Mouse (Mus musculus): Measurements from ENCODE around the gene Cysrt1. TPM values are rescaled to one million over a fixed set of nuclear protein-coding genes. Genes with fewer than 3 reads are reported as not detected.
"Not testable (repeated sequence)": the region's sequence is repeated elsewhere in the genome, so short reads cannot be mapped to it uniquely, and the experiment has no call there.

Cysrt1 gene
- polyA plus RNA-seq, 1 experiment, result not detected

- no peaks in the 10 kb centered on the region for H3K9me3 ChIP-seq (ENCODE audit: control insufficient read depth, low read length)
- peaks cover 2% of the 10 kb centered on the region for H3K36me3 ChIP-seq (ENCODE audit: control insufficient read depth)
- no peak for TF ChIP-seq TAL1 (IDR thresholded peaks at IDR 0.05; ENCODE audit: low read length)
- TF ChIP-seq GATA1 (IDR thresholded peaks at IDR 0.05; ENCODE audit: low read length), result no peak
- H3K4me3 ChIP-seq (replicated peaks), result peak overlapping the region; percentile 90
- H3K4me1 ChIP-seq (ENCODE audit: control insufficient read depth), result peaks cover 60% of the 10 kb centered on the region
- H3K27me3 ChIP-seq (ENCODE audit: control insufficient read depth), result no peaks in the 10 kb centered on the region
Observed at GRCm38 (mm10) chr2:25261870-25262269, 19.6 kb upstream of the Cysrt1 start.

- Histone ChIP-seq H3K4me3 (replicated peaks) (no peak overlapping the region), H3K27me3 (ENCODE audit: control insufficient read depth) (no peaks in the 10 kb centered on the region), H3K4me1 (ENCODE audit: control insufficient read depth) (peaks cover 53% of the 10 kb centered on the region), H3K36me3 (ENCODE audit: control insufficient read depth) (no peaks in the 10 kb centered on the region), H3K9me3 (ENCODE audit: control insufficient read depth, low read length) (no peaks in the 10 kb centered on the region)
- TF ChIP-seq GATA1 (IDR thresholded peaks at IDR 0.05; ENCODE audit: low read length), result no peak
- no peak for TF ChIP-seq TAL1 (IDR thresholded peaks at IDR 0.05; ENCODE audit: low read length)
Observed at GRCm38 (mm10) chr2:25258887-25259286, 16.6 kb upstream of the Cysrt1 start.

GRCm38 (mm10) chr2:25257250-25257649, 15.0 kb upstream of the Cysrt1 start:
- Histone ChIP-seq H3K36me3 (ENCODE audit: control insufficient read depth) (peaks cover 14% of the 10 kb centered on the region), H3K4me1 (ENCODE audit: control insufficient read depth) (peaks cover 43% of the 10 kb centered on the region)
- not testable (repeated sequence) for H3K27me3 ChIP-seq (ENCODE audit: control insufficient read depth); H3K4me3 ChIP-seq (replicated peaks); H3K9me3 ChIP-seq (ENCODE audit: control insufficient read depth, low read length)

- Histone ChIP-seq H3K4me3 (replicated peaks) (peak overlapping the region; percentile 85), H3K36me3 (ENCODE audit: control insufficient read depth) (peaks cover 21% of the 10 kb centered on the region), H3K4me1 (ENCODE audit: control insufficient read depth) (peaks cover 36% of the 10 kb centered on the region)
- H3K27me3 ChIP-seq (ENCODE audit: control insufficient read depth); H3K9me3 ChIP-seq (ENCODE audit: control insufficient read depth, low read length): not testable (repeated sequence)
Observed at GRCm38 (mm10) chr2:25256443-25257109, 14.3 kb upstream of the Cysrt1 start.

GRCm38 (mm10) chr2:25255284-25255779, 13.1 kb upstream of the Cysrt1 start, which contains the start of gene Tmem203:
TSS of gene Tmem203 (plus strand) at chr2:25255439.
- Histone ChIP-seq H3K4me1 (ENCODE audit: control insufficient read depth) (peaks cover 32% of the 10 kb centered on the region), H3K4me3 (replicated peaks) (peak within 1 kb of the TSS; percentile 85), H3K9me3 (ENCODE audit: control insufficient read depth, low read length) (no peaks in the 10 kb centered on the region), H3K27me3 (ENCODE audit: control insufficient read depth) (no peaks in the 10 kb centered on the region), H3K36me3 (ENCODE audit: control insufficient read depth) (peaks cover 33% of the 10 kb centered on the region)
- TF ChIP-seq GATA1 (IDR thresholded peaks at IDR 0.05; ENCODE audit: low read length), result no peak
- TF ChIP-seq TAL1 (IDR thresholded peaks at IDR 0.05; ENCODE audit: low read length), result no peak

GRCm38 (mm10) chr2:25252331-25252730, 10.1 kb upstream of the Cysrt1 start:
- no peaks in the 10 kb centered on the region for H3K9me3 ChIP-seq (ENCODE audit: control insufficient read depth, low read length)
- TF ChIP-seq TAL1 (IDR thresholded peaks at IDR 0.05; ENCODE audit: low read length), result no peak
- no peak for TF ChIP-seq GATA1 (IDR thresholded peaks at IDR 0.05; ENCODE audit: low read length)
- H3K4me3 ChIP-seq (replicated peaks), result no peak overlapping the region
- H3K27me3 ChIP-seq (ENCODE audit: control insufficient read depth), result no peaks in the 10 kb centered on the region
- H3K4me1 ChIP-seq (ENCODE audit: control insufficient read depth), result peaks cover 31% of the 10 kb centered on the region
- peaks cover 63% of the 10 kb centered on the region for H3K36me3 ChIP-seq (ENCODE audit: control insufficient read depth)

GRCm38 (mm10) chr2:25246183-25247072, 4.2 kb upstream of the Cysrt1 start, which contains the start of gene AL732309.1:
TSS of gene AL732309.1 (minus strand) at chr2:25246863.
- peaks cover 15% of the 10 kb centered on the region for H3K4me1 ChIP-seq (ENCODE audit: control insufficient read depth)
- H3K36me3 ChIP-seq (ENCODE audit: control insufficient read depth), result peaks cover 67% of the 10 kb centered on the region
- H3K9me3 ChIP-seq (ENCODE audit: control insufficient read depth, low read length), result no peaks in the 10 kb centered on the region
- TF ChIP-seq GATA1 (IDR thresholded peaks at IDR 0.05; ENCODE audit: low read length), result no peak
- no peak for TF ChIP-seq TAL1 (IDR thresholded peaks at IDR 0.05; ENCODE audit: low read length)
- H3K27me3 ChIP-seq (ENCODE audit: control insufficient read depth), result peaks cover 26% of the 10 kb centered on the region
- H3K4me3 ChIP-seq (replicated peaks), result no peak within 1 kb of the TSS

- no peaks in the 10 kb centered on the region for H3K9me3 ChIP-seq (ENCODE audit: control insufficient read depth, low read length)
- peaks cover 44% of the 10 kb centered on the region for H3K36me3 ChIP-seq (ENCODE audit: control insufficient read depth)
- peaks cover 36% of the 10 kb centered on the region for H3K4me1 ChIP-seq (ENCODE audit: control insufficient read depth)
- no peak overlapping the region for H3K4me3 ChIP-seq (replicated peaks)
- H3K27me3 ChIP-seq (ENCODE audit: control insufficient read depth), result peaks cover 34% of the 10 kb centered on the region
- TF ChIP-seq GATA1 (IDR thresholded peaks at IDR 0.05; ENCODE audit: low read length) (no peak), TAL1 (IDR thresholded peaks at IDR 0.05; ENCODE audit: low read length) (no peak)
Observed at GRCm38 (mm10) chr2:25244144-25244543, 1.9 kb upstream of the Cysrt1 start.

- TF ChIP-seq TAL1 (IDR thresholded peaks at IDR 0.05; ENCODE audit: low read length), result no peak
- no peak for TF ChIP-seq GATA1 (IDR thresholded peaks at IDR 0.05; ENCODE audit: low read length)
- Histone ChIP-seq H3K27me3 (ENCODE audit: control insufficient read depth) (peaks cover 34% of the 10 kb centered on the region), H3K4me3 (replicated peaks) (no peak overlapping the region), H3K9me3 (ENCODE audit: control insufficient read depth, low read length) (no peaks in the 10 kb centered on the region), H3K36me3 (ENCODE audit: control insufficient read depth) (peaks cover 36% of the 10 kb centered on the region), H3K4me1 (ENCODE audit: control insufficient read depth) (peaks cover 41% of the 10 kb centered on the region)
Observed at GRCm38 (mm10) chr2:25243342-25243741, 1.1 kb upstream of the Cysrt1 start.

All from erythroblast, embryonic 14.5 days (primary cell).